Mouse (Mus musculus) ES-E14 (cell line): ENCODE data around the gene Nfic.

Source experiments
- CHD2 ChIP-seq: IDR thresholded peaks from 2 replicates; pipeline ENCODE4 v1.6.1; 2014; ENCODE audit warnings: mild to moderate bottlenecking, low read depth, low read length, inconsistent platforms
- ZC3H11A ChIP-seq: IDR thresholded peaks from 2 replicates; pipeline ENCODE4 v1.6.1; 2012; ENCODE audit warnings: low read depth, mild to moderate bottlenecking, inconsistent platforms, low read length, borderline replicate concordance
- ZNF384 ChIP-seq: IDR thresholded peaks from 2 replicates; pipeline ENCODE4 v1.6.1; 2012; ENCODE audit warnings: low read depth, low read length, inconsistent platforms

- no peak for TF ChIP-seq CHD2
- TF ChIP-seq ZC3H11A: no peak
- no peak for TF ChIP-seq ZNF384
These were observed 96.6 kb downstream of the Nfic start for GRCm38 (mm10) chr10:81358841-81359240.
